Mouse (Mus musculus) gastrocnemius, adult 2 months (tissue): ENCODE results near the gene Gm21731. TPM values are rescaled to one million over a fixed set of nuclear protein-coding genes. Genes with fewer than 3 reads are reported as not detected.

Source experiments
- DNase-seq: peaks from one replicate; pipeline ENCODE4 v3.0.0; 2022
- H3K27ac ChIP-seq: fragments of 200-600 bp; 2 replicates; pipeline ENCODE4 v1.8.1; 2022; ENCODE audit warnings: mild to moderate bottlenecking
- H3K4me3 ChIP-seq: fragments of 200-600 bp; 2 replicates; pipeline ENCODE4 v1.8.1; 2022; ENCODE audit warnings: mild to moderate bottlenecking, moderate library complexity
- CTCF ChIP-seq: fragments of 200-600 bp; IDR thresholded peaks from 2 replicates; pipeline ENCODE4 v1.8.1; 2022; ENCODE audit warnings: antibody characterized with exemption, mild to moderate bottlenecking, moderate library complexity
- intact Hi-C: fragments of 180-260 bp; cut with DNase I; formaldehyde crosslinking; loops from one replicate; pipeline ENCODE4 v1.15.1; 2025
- total RNA-seq, 2 experiments: library from RNA; stranded (reverse); gene quantifications; 2 replicates each; pipeline ENCODE4 v1.2.3; 2021

Gm21731 gene
- total RNA-seq, 2 experiments from 2014 or later: not detected

- DNase-seq: no peak
- no peak overlapping the region for H3K4me3 ChIP-seq
- H3K27ac ChIP-seq: no peak overlapping the region
- TF ChIP-seq CTCF: no peak
- intact Hi-C loops: no loop called here
These were observed 39.9 kb downstream of the Gm21731 start for GRCm38 (mm10) chr13:120278784-120279183.

Other genes starting within 250 kb of the Gm21731 start
- not detected for gene Gm36079, start 212.1 kb upstream of the Gm21731 start, total RNA-seq
- gene Gm21188, start 186.9 kb upstream of the Gm21731 start, total RNA-seq: under 1 TPM; 0.13 to 0.22 TPM
- gene Gm20767, start 98.9 kb upstream of the Gm21731 start, total RNA-seq: not detected
- not detected for gene Gm21818, start 66.7 kb upstream of the Gm21731 start, total RNA-seq
- gene Gm21762, start 23.2 kb upstream of the Gm21731 start, total RNA-seq: not detected
- not detected for gene AF067061, start 24.0 kb downstream of the Gm21731 start, total RNA-seq
- gene BC147527, start 61.3 kb downstream of the Gm21731 start, total RNA-seq: not detected
- gene Tcstv3, start 77.8 kb downstream of the Gm21731 start, total RNA-seq: not detected